Mouse (Mus musculus): ENCODE data around the gene Slit3.

DNA sequence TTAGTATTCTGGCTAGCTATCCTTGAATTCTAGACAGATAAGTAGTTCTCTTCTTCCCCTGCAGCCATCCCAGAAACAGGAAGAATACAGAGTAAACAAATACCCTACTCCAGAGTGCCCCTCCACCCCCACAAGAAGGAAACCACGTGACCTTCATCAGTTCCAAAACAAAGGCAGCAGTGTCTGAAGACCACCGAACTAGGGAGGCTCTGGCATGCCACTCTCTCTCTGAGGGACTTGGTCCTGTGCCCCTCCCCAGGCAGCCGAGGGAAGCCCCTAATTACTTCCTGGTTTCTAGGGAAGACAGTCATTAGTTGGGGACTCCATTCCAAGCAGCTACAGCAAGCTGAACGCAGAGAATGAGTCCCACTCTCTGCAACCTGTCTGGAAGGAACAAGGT lies 391.7 kb downstream of the Slit3 start:
- no peak for TF ChIP-seq MXI1 (IDR thresholded peaks at IDR 0.05; ENCODE audit: low read depth, low read length)
- TF ChIP-seq POLR2A (IDR thresholded peaks at IDR 0.05; ENCODE audit: low read depth, low read length), result no peak
- TF ChIP-seq E2F4 (IDR thresholded peaks at IDR 0.05; ENCODE audit: insufficient replicate concordance, low read depth, low read length), result no peak
- TF ChIP-seq CTCF (conservative IDR thresholded peaks at IDR 0.05 in 1 of 2, IDR thresholded peaks at IDR 0.05 in 1 of 2; ENCODE audit: low read depth in 2 of 2, low read length in 2 of 2), result no peak
- no peak for TF ChIP-seq KAT2A (IDR thresholded peaks at IDR 0.05; ENCODE audit: insufficient replicate concordance, low read length)
